Mouse (Mus musculus) adrenal gland, postnatal 25 days (tissue): Measurements from ENCODE around the gene Cd52. TPM values are rescaled to one million over a fixed set of nuclear protein-coding genes. Genes with fewer than 3 reads are reported as not detected.
"Not testable (repeated sequence)": the region's sequence is repeated elsewhere in the genome, so short reads cannot be mapped to it uniquely, and the experiment has no call there.

Source experiments
- DNase-seq: peaks from one replicate; pipeline ENCODE4 v3.0.0; 2021; ENCODE audit warnings: mixed read lengths
- long read RNA-seq: library from polyadenylated mRNA; stranded (forward); transcript quantifications from one replicate; pipeline ENCODE4 v2.0.0, GENCODE M21; 2021
- total RNA-seq: library from RNA; stranded (reverse); gene quantifications from 2 replicates; pipeline ENCODE4 v1.2.3, GENCODE M21; 2021

The Cd52 gene
- 3.5 and 8.4 TPM in 2 replicates for total RNA-seq
- long read RNA-seq, partial matches to known transcripts: 0 of 2 reads
- long read RNA-seq, other reads (novel, unspliced or antisense): 0 of 2 reads

- DNase-seq: no peak
Measured at GRCm38 (mm10) chr4:134094923-134095547, at the start of gene Cd52. TSS of gene Cd52 (minus strand) at chr4:134095082.

- not testable (repeated sequence) for DNase-seq
Measured at GRCm38 (mm10) chr4:134144297-134144696, 49.4 kb upstream of the Cd52 start.

GRCm38 (mm10) chr4:134138857-134139256 lies 44.0 kb upstream of the Cd52 start:
- DNase-seq: no peak

GRCm38 (mm10) chr4:134136280-134136926 lies 41.5 kb upstream of the Cd52 start:
- DNase-seq: no peak

- DNase-seq: no peak
Measured at GRCm38 (mm10) chr4:134132519-134133095, 37.7 kb upstream of the Cd52 start.

DNA sequence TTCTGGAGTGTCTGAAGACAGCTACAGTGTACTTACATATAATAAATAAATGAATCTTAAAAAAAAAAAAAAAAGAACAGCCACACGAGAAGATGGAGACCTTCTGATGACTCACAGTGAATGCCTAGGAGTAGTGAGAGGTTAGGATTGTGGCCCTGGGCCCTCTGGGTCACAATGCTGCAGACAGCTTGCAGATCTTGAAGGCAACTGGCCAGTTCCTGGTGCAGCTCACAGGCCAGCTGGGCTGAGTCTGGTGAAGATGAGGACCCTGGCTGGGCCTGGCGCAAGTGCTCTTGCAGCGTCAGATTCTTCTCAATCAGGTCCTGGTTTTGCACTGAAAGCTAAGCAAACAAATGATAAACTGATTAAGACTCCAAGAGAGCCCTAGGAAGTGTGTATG lies 37.2 kb upstream of the Cd52 start:
- no peak for DNase-seq

- no peak for DNase-seq
Measured at GRCm38 (mm10) chr4:134129482-134129881, 34.6 kb upstream of the Cd52 start.

GRCm38 (mm10) chr4:134128983-134129362 lies 34.1 kb upstream of the Cd52 start:
- no peak for DNase-seq

- peak; percentile 88 for DNase-seq
Measured at GRCm38 (mm10) chr4:134128221-134128982, 33.5 kb upstream of the Cd52 start, which contains the start of gene Sh3bgrl3. TSS of gene Sh3bgrl3 (minus strand) at chr4:134128789.

DNA sequence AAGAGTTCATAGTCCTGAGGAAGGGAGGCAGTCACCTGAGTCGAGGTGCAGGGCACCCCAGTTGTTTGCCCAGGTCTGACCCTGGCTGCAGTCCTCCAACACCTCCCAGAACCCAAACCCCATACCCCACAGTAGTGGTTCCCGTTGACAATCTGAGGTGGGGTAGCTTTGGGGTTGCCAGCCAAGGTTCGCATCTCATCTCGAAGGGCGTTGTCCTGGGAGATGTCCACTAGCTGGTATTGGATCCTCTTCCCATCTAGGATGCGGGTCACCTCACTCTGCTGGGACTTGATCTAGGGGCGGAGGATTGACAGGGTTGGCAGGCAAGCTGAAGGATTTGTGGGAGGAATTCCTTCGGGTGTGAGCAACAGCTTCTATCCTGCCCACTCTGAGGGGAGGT lies 32.9 kb upstream of the Cd52 start:
- no peak for DNase-seq

DNA sequence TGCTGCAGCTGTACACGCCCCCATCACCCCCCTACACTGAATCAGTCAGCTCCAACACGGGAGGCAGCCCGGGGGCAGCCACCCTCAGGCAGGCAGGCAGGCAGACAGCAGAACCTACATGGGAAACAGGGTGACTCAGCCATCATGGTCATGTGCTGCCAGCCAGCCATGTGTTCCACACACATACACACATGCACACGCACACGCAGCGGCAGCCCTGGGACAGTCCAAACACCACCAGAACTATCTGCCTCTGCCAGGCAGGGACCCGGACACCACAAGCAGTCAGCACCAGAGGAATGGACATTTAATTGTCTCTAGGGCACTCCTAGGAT lies 32.2 kb upstream of the Cd52 start:
- DNase-seq: no peak

DNA sequence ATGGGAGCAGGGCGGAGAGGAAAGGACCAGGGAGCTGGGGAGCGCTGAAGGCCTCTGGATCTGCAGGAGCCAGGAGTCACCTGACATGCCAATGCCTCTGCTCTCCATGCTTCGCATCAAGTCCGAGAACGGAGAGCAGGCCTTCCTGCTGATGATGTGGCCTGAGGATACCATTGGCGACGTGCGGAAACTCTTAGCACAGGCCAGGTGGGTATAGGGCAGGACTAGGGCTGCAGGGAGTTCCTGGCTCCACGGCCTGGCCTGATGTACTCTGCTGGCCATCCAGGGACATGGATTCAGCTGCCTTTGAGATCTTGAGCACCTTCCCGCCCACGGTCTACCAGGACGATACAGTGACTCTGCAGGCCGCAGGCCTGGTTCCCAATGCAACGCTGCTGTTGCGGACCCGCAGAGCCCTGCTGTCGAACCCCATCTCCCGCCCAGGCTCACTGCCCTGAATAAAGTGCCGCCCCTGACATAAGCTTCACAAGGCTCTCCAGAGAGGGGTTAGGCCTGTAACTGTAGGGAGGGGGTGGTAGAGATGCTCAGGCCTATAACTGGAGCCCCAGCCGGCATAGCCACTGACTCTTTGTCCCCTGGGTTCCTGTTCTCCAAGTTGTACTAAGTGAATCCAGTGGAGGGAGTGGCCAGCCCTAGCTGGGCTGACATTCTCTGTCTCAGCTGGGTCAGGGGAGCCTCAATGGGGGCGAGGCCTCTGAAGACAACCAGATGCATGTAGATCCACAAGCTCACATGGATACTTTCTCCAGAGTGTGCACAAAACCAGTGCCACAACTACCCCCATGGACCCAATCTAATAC lies 31.6 kb upstream of the Cd52 start:
- DNase-seq: no peak

- DNase-seq: no peak
Measured at GRCm38 (mm10) chr4:134125383-134126060, 30.6 kb upstream of the Cd52 start.

DNA sequence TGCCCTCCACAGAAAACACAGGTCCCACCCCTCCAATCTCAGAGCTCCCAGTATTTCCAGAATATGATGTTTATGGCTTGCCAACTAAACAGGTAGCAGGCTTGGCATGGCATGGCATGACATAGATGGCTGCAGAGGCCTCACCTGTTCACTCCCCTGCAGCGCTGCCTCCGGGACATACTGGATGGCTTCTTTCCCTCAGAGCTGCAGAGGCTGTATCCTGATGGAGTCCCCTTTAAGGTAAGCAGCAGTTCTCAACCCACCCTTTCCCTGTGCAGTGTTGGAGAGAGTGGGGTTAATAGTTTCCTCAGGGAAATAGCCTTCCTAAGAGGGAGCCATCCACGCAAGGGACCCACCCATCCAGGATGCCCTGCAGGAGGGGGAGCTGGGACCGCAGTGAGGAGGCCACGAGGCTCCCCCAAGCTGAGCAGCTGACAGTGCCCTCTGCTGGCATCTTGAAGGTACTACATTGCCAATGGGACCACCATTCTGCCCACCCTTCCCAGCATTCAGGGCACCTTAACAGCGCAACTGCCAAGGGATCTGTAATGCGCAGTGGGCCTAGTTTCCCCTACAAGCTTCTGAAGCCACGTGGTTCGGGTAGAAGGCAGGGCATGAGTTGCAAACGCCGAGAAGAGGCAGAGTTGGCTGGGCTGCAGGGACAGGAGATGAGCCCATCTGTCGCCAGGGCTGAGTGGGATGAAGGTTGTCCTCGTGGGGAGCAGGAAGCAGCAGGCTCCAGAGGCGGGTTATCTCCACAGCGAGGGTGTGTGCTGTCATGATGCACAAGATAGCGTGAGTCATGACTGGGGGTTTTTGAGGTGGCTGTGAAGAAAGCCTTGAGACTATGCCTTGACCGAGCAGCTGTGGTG lies 29.0 kb upstream of the Cd52 start:
- peak; percentile 53 for DNase-seq

GRCm38 (mm10) chr4:134123147-134123546 lies 28.3 kb upstream of the Cd52 start:
- DNase-seq: no peak

DNA sequence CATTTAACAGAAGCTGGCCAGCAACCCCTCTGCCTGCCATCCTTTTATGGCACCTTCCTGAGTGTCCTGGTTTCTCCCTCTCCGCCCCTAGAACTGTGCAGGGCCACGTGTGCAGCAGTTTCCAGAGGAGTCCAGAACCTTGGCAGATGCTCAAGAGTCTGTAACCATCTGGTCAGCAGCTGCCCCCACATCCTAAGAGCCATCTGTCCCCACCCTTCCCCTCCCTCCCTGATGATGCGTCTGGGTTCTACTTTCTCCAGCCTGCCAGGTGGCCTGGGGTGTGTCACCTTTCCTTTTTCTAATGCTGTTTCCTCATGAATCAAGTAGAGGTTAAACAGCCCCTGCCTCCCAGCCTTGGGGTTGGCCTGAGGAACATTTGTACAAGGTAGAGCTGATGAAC lies 27.4 kb upstream of the Cd52 start:
- DNase-seq: no peak

- DNase-seq: no peak
Measured at GRCm38 (mm10) chr4:134121571-134121970, 26.7 kb upstream of the Cd52 start.

DNA sequence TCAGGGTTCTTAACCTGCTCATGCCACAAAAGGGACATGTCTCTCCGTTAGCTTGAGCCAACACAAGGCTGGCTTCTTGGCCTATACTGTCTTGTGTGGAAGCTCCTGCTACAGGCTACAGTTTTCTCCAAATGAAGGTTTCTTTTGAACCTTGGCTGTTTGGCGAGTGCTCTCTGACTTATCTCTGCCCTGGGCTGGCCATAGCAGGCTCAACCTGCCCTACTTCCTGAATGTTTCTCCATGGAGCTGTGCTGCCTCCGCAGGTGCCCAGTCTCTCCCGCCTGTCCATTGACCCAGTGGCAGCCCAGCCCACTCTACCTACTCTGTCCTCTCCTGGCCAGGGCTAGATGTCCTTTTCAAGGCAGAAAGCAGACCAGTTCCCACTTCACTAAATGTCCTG lies 26.0 kb upstream of the Cd52 start:
- no peak for DNase-seq

GRCm38 (mm10) chr4:134120192-134120805 lies 25.4 kb upstream of the Cd52 start:
- DNase-seq: no peak

- no peak for DNase-seq
Measured at GRCm38 (mm10) chr4:134119644-134120043, 24.8 kb upstream of the Cd52 start.
